Mouse (Mus musculus) cortical plate, adult 2 months (tissue): Measurements from ENCODE around the gene Synpo2. TPM values are rescaled to one million over a fixed set of nuclear protein-coding genes. Genes with fewer than 3 reads are reported as not detected.

Source experiments
- H3K27ac ChIP-seq: fragments of 200-500 bp; 2 replicates; pipeline ENCODE4 v1.5.1; 2012; ENCODE audit warnings: low read length, control low read depth, inconsistent platforms; ENCODE audit not compliant: insufficient read depth
- H3K4me1 ChIP-seq: fragments of 200-500 bp; 2 replicates; pipeline ENCODE4 v1.6.1; 2011; ENCODE audit warnings: low read length; ENCODE audit not compliant: control insufficient read depth, insufficient read depth
- H3K4me3 ChIP-seq: fragments of 200-500 bp; 2 replicates; pipeline ENCODE4 v1.5.1; 2011; ENCODE audit warnings: mild to moderate bottlenecking, low read length, control low read depth; ENCODE audit not compliant: insufficient read depth
- CTCF ChIP-seq: fragments of 200-500 bp; IDR thresholded peaks from 2 replicates; pipeline ENCODE4 v1.5.1; 2011; ENCODE audit warnings: mild to moderate bottlenecking, control low read depth, low read length; ENCODE audit not compliant: insufficient read depth; ENCODE audit errors: extremely low read depth
- POLR2A ChIP-seq: fragments of 200-500 bp; IDR thresholded peaks from 2 replicates; pipeline ENCODE4 v1.6.1; 2011; ENCODE audit warnings: mild to moderate bottlenecking, low read length, control low read depth; ENCODE audit not compliant: insufficient read depth; ENCODE audit errors: extremely low read depth
- polyA plus RNA-seq: library from polyadenylated mRNA; depleted of rRNA; stranded (reverse); fragments of >200 nt; gene quantifications from 2 replicates; pipeline ENCODE4 v1.2.3, GENCODE M21; 2012

The Synpo2 gene
- polyA plus RNA-seq, 1 experiment: 3.2 TPM

- no peaks in the 10 kb centered on the region for H3K4me1 ChIP-seq
- no peak overlapping the region for H3K4me3 ChIP-seq
- peak; percentile 89 for TF ChIP-seq CTCF
- TF ChIP-seq POLR2A: no peak
- no peak overlapping the region for H3K27ac ChIP-seq
These were observed 132.6 kb downstream of the Synpo2 start for GRCm38 (mm10) chr3:123103151-123103860.

DNA sequence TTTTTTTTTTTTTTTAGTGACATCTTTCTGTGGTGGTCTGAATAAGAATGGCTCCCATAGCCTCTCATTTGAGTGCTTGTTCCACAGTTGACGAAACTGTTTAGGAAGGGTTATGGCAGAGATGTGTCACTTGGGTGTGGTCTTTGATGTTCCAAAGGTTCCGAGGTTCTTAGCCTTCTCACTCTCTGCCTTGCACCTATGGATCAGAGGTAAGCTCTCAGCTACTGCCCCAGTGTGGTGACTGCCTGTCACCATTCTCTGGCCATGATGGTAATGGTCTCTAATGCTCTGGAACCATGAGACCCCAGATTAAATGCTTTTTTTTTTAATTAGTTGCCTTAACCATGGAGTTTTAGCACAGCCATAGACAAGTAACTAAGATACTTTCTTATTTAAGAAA is 134.2 kb downstream of the Synpo2 start:
- TF ChIP-seq CTCF (no peak), POLR2A (no peak)
- Histone ChIP-seq H3K27ac (no peak overlapping the region), H3K4me1 (no peaks in the 10 kb centered on the region)

GRCm38 (mm10) chr3:123095111-123095510 is 140.8 kb downstream of the Synpo2 start:
- peaks cover 3% of the 10 kb centered on the region for H3K4me1 ChIP-seq
- H3K27ac ChIP-seq: no peak overlapping the region
- no peak overlapping the region for H3K4me3 ChIP-seq
- no peak for TF ChIP-seq CTCF
- TF ChIP-seq POLR2A: no peak

More for the DNA sequence above, 134.2 kb downstream of the Synpo2 start:
- H3K4me3 ChIP-seq: no peak overlapping the region

DNA sequence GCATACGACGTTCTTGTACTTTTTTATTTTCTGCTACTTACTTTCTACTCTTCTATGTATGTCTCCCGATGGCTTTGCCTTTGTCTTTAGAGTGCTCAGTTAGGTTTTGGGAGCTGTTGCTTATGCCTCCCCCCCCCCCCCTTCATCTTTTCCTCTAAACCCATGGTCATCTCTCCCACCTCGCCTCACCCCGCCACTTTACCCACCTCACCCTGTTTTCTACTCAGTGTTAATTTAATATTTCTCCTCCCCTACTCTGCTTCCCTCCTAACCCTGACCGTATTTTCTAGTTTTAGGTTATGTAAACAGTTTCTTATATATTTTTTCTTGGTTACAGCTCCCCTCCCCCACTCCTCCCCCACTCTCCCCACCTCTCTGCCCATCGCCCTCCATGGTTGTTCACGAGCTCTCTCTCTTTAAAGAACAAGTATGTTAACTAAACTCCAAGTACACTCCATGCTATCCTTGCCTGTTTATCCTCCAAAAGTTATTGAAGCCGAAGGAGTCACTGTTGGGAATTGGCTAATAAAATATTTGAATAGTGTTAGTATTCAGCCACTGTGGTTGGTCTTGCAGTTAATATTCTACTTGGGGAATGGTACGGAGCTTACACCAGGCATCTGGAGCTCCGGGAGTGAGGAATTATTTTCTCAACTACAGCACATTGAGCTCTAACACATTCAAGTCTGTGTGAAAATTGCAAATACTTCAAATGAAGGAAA is 142.1 kb downstream of the Synpo2 start:
- Histone ChIP-seq H3K4me3 (no peak overlapping the region), H3K27ac (no peak overlapping the region), H3K4me1 (peaks cover 3% of the 10 kb centered on the region)
- TF ChIP-seq CTCF: no peak
- no peak for TF ChIP-seq POLR2A

DNA sequence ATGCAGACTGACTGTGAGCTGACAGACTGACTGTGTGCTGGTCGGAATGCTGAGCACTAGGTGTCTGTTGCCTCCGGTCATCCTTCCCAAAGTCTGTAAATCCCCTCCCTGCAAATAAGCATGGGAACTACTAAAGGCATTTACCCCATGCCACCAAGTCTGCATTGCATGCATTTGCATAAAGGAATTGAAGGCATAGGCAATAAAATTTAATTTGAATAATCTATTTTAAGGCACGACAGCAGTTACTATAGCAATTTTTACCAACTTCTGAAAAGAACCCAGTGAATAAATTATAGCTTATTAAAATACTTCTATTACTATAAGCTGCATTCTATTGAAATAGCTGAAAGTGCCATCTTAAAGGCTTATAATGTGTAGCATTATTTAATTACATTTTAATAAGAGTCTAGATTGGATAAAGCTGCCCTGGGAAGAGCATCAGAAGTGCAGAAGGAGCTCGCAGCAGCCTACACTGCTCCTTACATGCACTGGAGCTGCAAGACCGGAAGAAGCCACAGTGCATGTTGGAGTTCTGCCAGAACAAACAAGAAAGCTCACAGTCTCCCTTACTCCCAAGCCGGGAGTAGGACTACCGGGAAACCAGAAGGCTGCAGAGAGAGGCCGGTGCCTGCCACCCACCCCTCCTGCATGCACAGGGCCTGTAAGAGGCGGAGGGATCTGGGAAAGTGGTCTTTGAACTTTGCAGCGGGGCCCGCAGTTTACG is 142.9 kb downstream of the Synpo2 start:
- Histone ChIP-seq H3K4me1 (peaks cover 3% of the 10 kb centered on the region), H3K27ac (no peak overlapping the region), H3K4me3 (no peak overlapping the region)
- TF ChIP-seq POLR2A (no peak), CTCF (no peak)

DNA sequence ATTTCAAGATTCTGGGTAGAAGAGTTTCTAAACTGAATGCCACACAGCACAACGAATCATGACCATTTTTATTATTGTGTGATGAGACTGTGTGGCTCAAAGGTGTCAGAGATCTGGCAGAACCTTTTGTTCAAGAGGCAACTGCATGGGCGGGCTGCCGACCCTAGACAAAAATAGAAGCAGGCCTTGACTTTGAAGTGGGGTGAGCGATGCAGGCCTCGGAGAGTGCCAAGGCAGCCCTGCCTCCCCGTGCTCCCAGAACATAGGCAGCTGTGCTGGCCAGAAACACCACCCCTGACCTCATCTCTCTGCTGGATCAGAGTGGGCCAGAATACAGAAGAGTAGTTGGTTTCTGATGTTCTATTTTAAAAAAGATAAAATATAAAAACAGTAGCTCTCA is 143.5 kb downstream of the Synpo2 start:
- no peak for TF ChIP-seq POLR2A
- no peak for TF ChIP-seq CTCF

DNA sequence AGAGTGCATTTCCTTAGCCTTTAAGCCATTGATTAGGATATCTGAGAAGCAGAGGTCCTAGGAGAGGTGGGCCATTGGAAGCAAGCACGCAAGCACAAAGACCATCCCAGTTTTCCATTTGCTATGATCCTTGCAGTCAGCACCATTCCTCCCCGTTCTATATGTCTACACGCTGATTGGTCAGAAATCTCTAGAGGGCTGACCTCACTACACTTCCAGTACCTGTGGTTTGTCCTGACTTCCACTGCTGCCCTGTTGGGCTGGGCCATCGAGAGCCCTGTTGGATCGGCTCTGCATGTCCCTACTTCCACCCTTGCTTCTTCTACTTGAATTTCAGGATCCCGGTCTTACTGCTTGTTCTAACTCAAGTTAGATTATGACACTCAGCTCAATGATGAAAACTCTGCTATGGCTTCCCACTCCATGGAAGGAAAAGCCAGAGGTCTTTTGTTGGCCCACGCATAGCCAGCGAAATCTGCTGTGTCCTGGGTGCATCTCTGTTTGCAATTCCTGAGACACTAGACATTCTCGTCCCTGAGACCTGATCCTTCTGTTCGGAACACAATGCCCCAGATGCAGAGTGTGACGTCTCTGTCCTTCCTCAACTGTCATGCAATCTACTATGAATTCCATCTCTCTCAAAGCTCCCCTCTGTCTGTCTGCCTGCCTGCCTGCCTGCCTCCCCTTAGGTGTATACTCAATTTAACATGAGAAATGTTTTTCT is 146.5 kb downstream of the Synpo2 start:
- TF ChIP-seq POLR2A: no peak
- no peak for TF ChIP-seq CTCF
- no peak overlapping the region for H3K27ac ChIP-seq
- no peak overlapping the region for H3K4me3 ChIP-seq
- H3K4me1 ChIP-seq: peaks cover 3% of the 10 kb centered on the region

More for the DNA sequence above, 143.5 kb downstream of the Synpo2 start:
- H3K4me1 ChIP-seq: peaks cover 3% of the 10 kb centered on the region
- H3K27ac ChIP-seq: no peak overlapping the region
- H3K4me3 ChIP-seq: no peak overlapping the region

DNA sequence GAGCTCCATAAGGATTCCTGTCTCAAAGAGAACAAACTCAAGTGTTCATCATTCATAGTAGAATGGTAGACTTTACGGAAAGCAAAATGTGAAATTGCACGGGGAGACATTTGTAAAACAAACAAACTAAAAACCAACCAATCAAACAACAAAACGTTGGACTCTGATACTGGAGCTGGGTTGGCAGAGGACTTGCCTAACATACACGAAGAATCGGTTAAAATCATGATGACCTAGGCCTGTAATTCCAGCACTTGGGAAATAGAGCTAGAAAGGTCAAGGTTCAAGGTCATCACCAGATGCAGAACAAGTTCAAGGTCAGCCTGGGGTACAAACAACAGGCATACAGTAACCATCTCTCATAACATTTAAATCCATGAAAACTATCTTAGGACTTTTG is 147.7 kb downstream of the Synpo2 start:
- Histone ChIP-seq H3K4me1 (peaks cover 3% of the 10 kb centered on the region), H3K27ac (no peak overlapping the region), H3K4me3 (no peak overlapping the region)
- TF ChIP-seq CTCF (no peak), POLR2A (no peak)

DNA sequence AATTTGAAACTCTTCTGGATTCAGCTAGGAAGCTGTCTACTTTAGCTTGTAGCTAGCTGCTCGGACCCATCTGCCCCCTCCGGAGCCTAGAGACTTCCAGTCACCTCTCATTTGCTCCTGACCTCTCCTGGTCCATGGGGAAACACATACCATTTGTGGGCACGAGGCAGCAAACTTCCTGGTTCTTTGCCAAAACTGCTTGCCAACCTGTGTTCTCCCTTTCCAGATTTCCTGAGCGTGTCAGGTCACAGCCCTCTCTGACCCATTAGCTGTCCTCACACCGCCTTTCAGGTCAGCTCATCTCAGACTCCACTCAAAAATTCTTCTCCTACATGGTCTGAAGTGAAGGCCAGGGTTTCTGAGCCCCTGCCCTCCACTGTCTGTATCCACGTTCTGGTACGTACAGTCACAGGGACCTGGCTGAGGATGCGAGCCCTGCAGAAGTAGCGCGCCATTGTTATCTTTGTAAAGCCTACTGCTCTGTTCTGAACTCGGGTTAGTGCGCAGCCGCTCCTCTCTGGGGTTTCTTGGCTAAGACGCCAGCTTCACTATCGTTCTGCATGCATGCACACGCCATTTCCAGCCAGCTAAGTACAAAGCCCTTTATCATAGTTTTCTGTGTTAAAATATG is 150.0 kb downstream of the Synpo2 start:
- Histone ChIP-seq H3K27ac (no peak overlapping the region), H3K4me3 (no peak overlapping the region), H3K4me1 (no peaks in the 10 kb centered on the region)
- TF ChIP-seq POLR2A: no peak
- TF ChIP-seq CTCF: no peak
